Mouse (Mus musculus): ENCODE measurements around the gene Tmem88.

Gene Tmem88

GRCm38 (mm10) chr11:69398059-69398458 is at the start of gene Tmem88:
Gene Tmem88 (minus strand): TSS chr11:69398234.
- no peak for DNase-seq

GRCm38 (mm10) chr11:69447299-69447698 is 49.3 kb upstream of the Tmem88 start:
- DNase-seq: no peak

GRCm38 (mm10) chr11:69443328-69443727 is 45.3 kb upstream of the Tmem88 start:
- DNase-seq: no peak

DNA sequence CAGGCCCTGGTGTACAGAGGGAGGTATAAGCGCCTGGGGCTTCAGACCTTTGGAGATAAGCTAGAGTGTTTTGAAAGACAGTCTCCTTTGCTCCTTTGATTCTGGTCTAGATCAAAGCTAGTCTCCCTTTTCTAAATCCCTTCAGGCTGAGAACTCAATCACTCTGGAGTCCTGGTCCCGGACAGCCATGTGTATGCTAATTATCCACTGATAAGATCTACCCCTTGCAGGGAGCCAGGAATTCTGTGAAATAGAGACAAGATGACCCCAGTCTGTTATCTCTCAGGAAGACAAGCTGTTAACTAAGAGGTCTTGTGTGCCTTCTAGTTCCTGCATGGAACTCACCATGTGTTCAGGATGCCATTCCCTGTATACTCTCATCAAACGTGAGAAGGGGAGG is 39.3 kb upstream of the Tmem88 start:
- no peak for DNase-seq

DNA sequence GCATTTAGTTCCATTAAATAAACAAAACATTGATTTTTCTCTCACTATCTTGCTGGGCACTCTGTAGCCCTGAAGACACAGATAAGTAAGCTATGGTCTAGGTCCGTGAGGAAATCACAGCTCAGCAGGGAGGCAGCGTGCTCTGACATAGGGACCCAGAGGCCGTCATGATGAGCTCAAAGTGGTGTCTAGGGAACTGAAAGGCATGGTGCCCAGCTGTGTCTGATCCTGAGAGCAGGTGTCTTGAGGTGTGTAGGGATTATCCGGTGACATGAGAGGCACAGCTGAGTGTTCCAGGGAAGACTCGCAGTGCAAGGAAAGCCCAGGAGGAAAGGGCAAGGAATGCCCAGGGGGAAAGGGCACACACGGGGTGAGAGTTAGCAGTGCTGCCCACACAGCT is 35.2 kb upstream of the Tmem88 start:
- no peak for DNase-seq

- no peak for DNase-seq
Measured at GRCm38 (mm10) chr11:69432640-69432982, 34.6 kb upstream of the Tmem88 start.

DNA sequence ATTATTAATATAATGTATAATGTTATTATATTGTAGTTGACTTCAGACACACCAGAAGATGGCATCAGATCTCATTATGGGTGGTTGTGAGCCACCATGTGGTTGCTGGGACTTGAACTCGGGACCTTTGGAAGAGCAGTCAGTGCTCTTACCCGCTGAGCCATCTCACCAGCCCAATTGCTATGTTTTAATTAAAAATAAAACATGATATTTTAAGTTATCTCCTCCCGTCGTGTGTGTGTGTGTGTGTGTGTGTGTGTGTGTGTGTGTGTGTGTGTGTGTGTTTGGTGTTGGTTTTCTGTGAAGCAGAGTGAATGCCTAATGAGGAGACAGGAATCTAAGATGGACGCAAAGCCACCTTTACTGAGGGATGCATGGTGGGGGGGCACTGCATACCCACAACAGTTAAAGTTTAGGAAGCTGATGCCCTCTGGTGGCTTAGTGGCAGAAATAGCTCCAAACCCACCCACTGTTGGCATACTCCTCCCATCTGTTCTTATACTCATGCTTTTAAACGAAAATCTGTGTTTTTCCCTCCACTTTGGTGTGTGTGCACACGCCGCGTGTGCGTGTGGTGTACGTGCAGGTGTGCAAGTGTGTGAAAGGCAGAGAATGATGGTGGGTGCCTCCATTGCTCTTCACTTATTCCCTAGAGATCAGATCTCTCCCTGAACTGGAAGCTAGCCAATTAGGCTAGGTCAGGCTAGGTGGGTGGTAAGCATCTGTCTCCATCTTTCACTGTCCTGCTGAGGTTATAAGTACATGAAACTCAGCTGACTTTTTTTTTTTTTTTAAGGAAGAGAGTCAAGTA is 34.0 kb upstream of the Tmem88 start:
- peak; percentile 62 for DNase-seq

DNA sequence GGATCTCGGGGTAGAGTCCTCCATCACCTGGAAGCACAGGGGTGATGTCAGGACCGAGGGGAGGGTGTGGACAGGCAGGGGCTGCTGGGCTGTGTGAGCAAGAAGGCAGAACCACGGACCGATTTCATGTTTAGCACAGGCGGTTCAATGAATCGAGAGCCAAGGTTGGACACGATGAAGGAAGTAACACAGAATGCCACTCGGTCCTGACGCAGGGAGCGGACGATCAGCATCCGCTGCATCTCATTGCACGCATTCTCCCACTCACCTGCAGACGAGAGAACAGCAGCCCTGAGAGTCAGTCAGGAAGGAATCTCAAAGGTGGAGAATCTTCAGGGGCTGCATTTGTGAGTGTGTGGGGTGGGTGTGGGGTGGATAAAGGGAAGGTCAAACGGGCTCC is 32.6 kb upstream of the Tmem88 start:
- no peak for DNase-seq

- no peak for DNase-seq
Measured at GRCm38 (mm10) chr11:69429313-69429712, 31.3 kb upstream of the Tmem88 start.

DNA sequence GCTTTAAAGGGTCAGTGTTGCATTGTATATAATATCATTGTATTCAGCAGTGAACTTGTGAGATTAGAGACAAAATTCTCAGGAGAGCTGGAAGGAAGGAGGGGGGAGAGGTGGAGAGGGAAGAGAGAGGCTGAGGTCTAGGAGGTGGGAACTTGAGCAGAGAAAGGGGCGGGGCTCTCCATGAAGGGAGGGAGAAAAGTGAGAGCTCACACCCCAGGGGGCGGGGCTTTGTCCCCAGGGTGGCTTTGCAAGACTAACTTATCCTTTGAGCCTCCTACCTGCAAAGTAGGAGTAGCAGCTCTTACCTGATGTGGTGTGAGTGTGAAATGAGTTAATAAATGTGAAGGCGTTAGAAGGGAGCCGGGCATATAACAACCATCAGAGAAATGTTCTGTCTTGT is 30.7 kb upstream of the Tmem88 start:
- no peak for DNase-seq

GRCm38 (mm10) chr11:69426246-69426645 is 28.2 kb upstream of the Tmem88 start:
- DNase-seq: no peak

- no peak for DNase-seq
Measured at GRCm38 (mm10) chr11:69423885-69424284, 25.9 kb upstream of the Tmem88 start.

DNA sequence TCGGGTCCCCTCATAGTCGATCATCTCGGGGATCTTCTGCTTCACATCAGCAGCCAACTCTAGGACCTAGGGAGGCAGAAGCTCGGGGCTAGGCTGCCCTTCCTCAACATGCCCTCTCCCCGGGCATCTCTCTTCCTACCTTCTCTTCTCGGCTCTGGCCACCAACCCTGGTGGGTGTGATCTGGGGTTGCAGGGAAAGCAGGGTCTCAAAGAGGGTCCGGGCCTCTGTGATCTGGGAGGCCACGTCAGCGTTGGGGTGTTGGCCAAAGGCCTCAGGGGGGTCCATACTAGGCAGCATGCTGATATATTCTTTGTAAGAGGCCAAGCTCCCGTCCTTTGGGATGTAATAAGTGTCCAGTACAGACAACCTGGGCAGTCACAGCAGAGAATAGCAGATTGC is 24.8 kb upstream of the Tmem88 start:
- no peak for DNase-seq

DNA sequence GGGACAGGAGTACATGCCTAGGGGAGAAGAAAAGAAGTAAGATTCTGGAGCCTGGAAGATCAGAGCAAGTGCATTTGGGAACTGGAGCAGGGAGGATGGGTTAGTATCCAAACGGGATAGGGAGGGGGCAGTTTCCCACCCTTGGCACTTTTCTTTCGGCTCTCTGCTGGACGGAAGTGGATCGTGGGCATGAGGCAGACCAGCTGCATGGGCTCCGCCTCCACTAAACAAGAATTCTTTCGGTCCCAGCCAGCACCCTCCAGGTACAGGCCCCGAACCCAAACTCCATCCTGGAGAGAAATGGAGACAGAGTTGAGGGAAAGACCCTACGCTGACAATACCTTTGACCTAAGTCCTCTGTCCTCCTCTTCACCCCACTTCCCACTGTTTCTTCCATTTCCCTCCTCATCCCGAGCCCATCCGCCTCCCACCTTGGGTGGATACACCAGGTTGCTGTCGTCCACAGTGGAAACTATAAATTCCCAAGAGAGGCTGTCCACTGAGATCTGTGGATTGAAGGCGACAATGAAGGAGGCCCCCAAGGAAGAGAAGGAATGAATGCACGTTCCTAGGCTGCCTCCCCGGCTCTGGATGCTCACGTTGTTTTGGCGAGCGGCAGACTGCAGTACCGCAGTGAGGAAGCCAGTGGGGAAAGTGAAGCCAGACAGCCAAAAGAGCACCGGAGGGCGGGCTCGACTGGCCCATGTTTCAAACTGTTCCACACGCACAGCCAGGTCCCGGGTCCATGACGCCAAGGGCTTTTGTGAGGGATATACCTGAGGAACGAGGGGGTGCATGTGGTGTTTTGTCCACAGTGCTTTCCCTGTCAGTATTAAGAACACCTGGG is 23.3 kb upstream of the Tmem88 start:
- DNase-seq: no peak

- no peak for DNase-seq
Measured at GRCm38 (mm10) chr11:69420554-69421000, 22.5 kb upstream of the Tmem88 start.

DNA sequence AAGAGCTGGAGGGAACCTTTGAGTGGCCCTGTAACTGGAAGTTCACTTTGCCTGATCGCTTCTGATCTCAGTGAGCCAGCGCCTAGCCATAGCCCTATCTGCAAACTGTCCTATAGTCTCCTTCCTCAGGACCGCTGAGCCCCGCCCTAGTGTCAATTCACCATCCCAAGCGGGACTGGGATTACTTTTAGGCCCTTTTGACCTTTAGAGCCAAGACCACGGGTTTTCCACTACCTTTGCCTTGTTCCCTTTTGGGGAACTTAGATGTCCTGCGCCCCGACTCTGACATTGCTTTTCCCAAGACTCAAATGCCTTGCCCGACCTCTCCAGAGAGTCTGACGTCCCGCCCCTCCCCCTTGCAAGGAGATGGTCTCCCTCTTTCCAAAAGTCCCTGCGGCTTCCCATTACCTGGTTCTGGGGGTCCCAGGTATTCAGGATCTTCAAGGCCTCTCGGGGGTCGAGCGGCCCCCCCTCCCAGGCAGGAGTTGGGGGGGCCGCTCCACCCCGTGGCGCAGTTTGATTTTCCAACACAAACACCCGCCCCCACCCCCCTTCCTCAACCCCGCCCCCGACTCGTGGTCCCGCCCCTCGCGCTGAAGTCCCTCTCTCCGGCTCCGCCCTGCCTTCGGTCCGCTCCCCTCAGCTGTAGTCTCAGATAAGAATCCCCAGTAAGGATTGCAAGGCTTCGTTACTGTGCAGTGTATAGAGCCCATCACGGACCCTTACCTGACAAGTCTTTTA is 21.9 kb upstream of the Tmem88 start:
- no peak for DNase-seq

DNA sequence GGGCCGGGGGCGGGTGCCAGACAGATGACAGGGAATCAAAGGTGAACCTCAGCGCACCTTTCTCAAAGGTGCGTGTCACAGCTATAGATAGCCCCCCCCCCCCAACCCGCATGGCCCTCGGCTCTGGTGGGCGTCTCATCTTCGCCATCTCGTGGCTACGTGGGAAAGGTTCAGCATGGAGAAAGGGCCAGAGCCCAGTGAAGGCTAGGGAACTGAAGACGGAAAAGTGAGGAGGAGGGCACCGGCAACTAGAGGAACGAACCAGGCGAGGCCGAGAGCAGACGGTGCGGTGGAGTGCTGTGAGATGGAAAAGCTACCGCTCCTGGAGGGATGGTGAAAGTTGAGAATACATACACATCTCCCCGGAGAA is 21.4 kb upstream of the Tmem88 start:
- DNase-seq: no peak

DNA sequence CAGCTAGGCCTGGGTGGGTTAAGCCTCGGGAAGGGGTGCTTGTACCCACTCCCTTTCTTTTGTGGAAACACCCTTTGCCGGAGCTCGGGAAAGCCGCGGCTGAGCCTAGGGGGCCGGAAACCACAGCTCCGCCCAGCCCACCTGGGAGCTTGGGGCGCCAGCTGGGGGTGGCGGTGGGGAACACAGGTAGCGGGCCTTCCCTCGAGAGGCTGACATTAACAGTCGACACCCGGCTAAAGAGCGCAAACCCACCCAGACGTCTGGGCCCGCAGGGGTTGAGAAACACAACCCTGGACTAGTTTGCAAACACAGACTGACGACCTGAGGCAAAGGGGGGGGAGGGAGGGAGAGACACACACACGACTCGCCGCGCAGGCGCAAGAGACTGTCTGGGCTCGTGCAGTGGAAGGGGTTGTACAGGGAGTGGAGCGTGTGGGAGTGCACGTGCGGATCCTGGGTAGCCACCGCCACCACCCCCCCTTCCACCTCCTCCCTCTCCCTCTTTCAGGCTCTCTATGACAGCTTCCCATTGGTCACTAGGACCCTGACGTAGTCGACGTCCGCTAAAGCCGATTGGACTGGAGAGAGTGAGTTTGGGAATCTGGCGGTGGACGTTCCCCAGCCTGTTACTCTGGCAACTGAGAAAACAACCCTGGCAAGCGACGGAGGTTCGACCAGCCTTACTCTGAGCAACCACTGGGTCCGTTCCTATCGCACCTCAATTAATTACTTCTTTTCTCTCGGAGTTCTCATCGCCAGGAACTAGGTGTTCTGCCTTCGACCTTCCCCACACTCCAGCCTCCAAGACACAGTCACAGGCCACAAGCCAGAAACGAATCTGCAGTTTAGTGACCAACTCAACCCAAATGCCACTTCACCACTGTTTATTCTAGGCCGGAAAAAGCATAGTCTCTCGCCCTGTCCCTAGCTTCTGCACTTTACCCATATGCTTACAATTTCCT is 20.7 kb upstream of the Tmem88 start:
- DNase-seq: peak; percentile 90

DNA sequence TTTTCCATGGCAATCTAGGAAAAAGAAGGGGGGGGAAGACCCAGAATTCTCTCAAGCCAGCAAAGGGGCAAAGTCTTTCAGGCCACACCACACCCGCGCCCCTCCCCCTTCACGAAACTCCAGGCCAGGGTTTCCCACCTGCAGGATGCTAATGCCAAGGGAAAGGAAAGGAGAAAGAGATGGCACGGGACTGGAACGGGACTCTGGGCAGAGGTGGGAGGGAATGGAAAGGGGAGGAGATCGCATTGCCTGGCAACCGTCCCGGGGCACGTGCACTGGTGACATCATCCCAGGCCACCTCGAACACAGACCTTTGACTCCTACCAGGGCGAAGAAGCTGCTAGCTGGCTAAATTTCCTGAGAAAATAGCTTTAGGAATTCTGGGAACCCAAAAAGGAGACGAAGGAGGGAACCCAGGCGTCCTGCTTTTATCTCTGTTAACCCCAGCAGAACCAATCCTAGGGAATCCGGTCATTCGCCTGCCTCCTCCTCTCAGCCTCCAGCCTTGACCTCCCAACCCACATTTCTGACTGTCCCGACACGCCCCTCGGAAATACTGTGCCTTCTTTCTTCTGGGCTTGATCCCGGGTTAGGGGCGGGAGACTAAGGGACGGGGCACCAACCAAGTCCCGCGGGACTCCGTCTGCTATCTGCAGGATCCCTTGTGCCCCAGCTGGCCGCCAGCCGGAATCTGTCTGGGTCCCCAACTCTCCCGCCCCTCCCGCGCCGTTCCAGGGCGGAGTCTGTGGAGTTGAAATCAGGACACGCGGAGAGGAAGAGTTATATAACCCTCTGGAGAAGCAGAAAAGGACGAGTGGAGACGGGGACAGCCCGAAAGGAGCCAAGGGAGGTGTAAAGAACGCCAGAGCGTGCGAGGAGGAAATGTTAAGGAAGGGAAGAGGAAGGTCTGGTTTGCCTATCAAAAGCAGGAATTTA is 19.7 kb upstream of the Tmem88 start:
- DNase-seq: peak; percentile 97

- no peak for DNase-seq
Measured at GRCm38 (mm10) chr11:69416921-69417448, 19.0 kb upstream of the Tmem88 start.

- no peak for DNase-seq
Measured at GRCm38 (mm10) chr11:69416509-69416908, 18.5 kb upstream of the Tmem88 start.
